Mouse (Mus musculus) liver, postnatal 0 days (tissue): ENCODE measurements around the gene Mpdu1.

ENCODE experiments used
- CTCF ChIP-seq: sonication (generic); IDR thresholded peaks from 2 replicates; pipeline ENCODE4 v1.5.1; 2016; ENCODE audit warnings: antibody characterized with exemption, low read depth
- EP300 ChIP-seq: IDR thresholded peaks from 2 replicates; pipeline ENCODE4 v1.6.1; 2016; ENCODE audit warnings: antibody characterized with exemption, low read depth, mild to moderate bottlenecking

DNA sequence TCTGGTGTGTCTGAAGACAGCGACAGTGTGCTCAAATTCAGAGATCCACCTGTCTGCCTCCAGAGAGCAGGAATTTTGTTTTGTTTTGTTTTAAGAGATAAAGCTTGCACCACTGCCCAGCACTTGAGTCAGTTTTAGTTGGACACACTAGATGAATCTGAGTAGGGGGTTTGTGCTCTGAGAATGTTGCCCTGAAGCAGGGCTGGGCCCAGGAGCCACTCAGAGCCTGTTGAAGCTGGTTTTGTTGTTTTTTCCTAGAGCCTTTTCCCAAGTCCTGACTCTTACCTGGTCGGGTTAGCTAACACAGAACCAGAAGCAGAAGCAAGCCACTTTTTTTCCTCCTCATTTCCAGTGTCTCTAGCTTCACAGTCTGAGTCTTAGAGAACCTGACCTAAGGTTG, 48.6 kb upstream of the Mpdu1 start:
- TF ChIP-seq CTCF (no peak), EP300 (no peak)
